Mouse (Mus musculus) olfactory bulb, adult 2 months (tissue): ENCODE measurements around the gene Ptgs1. TPM values are rescaled to one million over a fixed set of nuclear protein-coding genes. Genes with fewer than 3 reads are reported as not detected.
A peak's percentile ranks its signal among the peaks of the same experiment; 100 is the strongest.

ENCODE experiments used
- H3K27ac ChIP-seq: fragments of 200-500 bp; 2 replicates; pipeline ENCODE4 v1.5.1; 2012; ENCODE audit warnings: low read depth, low read length; ENCODE audit not compliant: insufficient read depth
- H3K4me1 ChIP-seq: fragments of 200-500 bp; 2 replicates; pipeline ENCODE4 v1.6.1; 2012; ENCODE audit warnings: low read length; ENCODE audit not compliant: control insufficient read depth, insufficient read depth
- H3K4me3 ChIP-seq: fragments of 200-500 bp; 2 replicates; pipeline ENCODE4 v1.5.1; 2012; ENCODE audit warnings: mild to moderate bottlenecking, low read depth, low read length, moderate library complexity; ENCODE audit not compliant: insufficient read depth
- CTCF ChIP-seq: fragments of 200-500 bp; IDR thresholded peaks from 2 replicates; pipeline ENCODE4 v1.5.1; 2012; ENCODE audit warnings: low read depth, mild to moderate bottlenecking, low read length, moderate library complexity; ENCODE audit not compliant: insufficient read depth
- POLR2A ChIP-seq: fragments of 200-500 bp; IDR thresholded peaks from 2 replicates; pipeline ENCODE4 v1.6.1; 2012; ENCODE audit warnings: mild to moderate bottlenecking, low read depth, low read length, moderate library complexity; ENCODE audit not compliant: insufficient read depth
- WGBS: fragments of 180-500 bp; shearing (Covaris S2); methylation state at CpG from one replicate; pipeline ENCODE4 v1.1.7; 2018; 5-methylcytosine and 5-hydroxymethylcytosine counted together
- polyA plus RNA-seq: library from polyadenylated mRNA; stranded (reverse); fragments of >200 nt; gene quantifications from 2 replicates; pipeline ENCODE4 v1.2.4, GENCODE M21; 2012; ENCODE audit warnings: low replicate concordance; ENCODE audit not compliant: missing spikeins, insufficient read depth, insufficient read length

Ptgs1 gene
- polyA plus RNA-seq, 1 experiment = not detected

GRCm38 (mm10) chr2:36197919-36198881 is 32.0 kb upstream of the Ptgs1 start:
- Histone ChIP-seq H3K27ac (peak overlapping the region; percentile 83), H3K4me3 (peak overlapping the region; percentile 23), H3K4me1 (peaks cover 24% of the 10 kb centered on the region)
- TF ChIP-seq POLR2A (no peak), CTCF (no peak)
- WGBS = 14% methylated on average over 20 of the region's 20 CpGs

GRCm38 (mm10) chr2:36198882-36199262 is 31.4 kb upstream of the Ptgs1 start:
- Histone ChIP-seq H3K27ac (peak overlapping the region; percentile 83), H3K4me1 (peaks cover 28% of the 10 kb centered on the region), H3K4me3 (no peak overlapping the region)
- whole genome bisulfite sequencing = 32% methylated on average over 3 of the region's 3 CpGs
- TF ChIP-seq CTCF (no peak), POLR2A (no peak)

- no peak overlapping the region for H3K4me3 ChIP-seq
- TF ChIP-seq CTCF = no peak
- TF ChIP-seq POLR2A = no peak
- 93% methylated on average over 2 of the region's 2 CpGs for WGBS
- H3K27ac ChIP-seq = no peak overlapping the region
- H3K4me1 ChIP-seq = peaks cover 28% of the 10 kb centered on the region
Measured at GRCm38 (mm10) chr2:36200813-36201212, 29.4 kb upstream of the Ptgs1 start.

DNA sequence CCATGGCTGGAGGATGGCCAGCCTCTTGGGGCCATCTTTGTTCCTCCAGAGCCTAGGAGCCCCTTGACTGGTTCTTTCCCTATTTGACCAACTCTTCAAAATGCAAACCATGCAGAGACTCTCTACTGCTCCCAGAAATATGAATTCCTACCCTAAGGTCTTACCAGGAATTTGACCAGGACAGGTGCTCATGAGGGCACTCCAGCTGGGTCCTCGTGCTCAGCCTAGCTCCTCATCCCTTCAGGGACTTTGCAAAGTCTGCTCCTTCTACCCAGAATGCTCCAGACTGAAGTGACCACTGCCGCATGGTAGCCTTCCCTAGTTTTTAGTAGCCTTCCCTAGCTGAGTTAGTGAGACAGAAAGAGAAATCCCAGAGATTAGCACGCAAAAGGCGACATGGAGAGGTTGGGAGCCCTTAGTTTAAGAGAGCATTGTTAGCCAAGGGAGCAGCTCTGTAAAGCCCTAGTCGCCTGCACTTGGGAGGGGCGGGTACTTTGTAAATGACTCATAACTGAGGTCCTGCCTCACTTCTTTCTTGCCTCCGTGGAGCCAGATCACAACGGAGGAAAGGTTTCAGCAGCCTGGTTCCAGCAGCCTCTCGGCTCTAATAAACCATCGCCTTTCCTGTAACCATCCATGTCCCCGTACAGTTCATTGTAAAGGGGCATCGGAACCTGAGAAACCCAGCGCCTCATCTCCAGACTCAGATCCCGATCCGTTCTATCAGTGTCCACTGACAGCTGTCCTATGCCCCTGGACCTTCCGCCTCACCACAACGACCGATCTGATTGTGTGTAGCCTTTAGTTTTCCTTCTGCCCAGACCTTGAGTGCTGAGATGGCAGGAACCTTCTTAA is 28.2 kb upstream of the Ptgs1 start:
- H3K4me3 ChIP-seq = no peak overlapping the region
- peaks cover 28% of the 10 kb centered on the region for H3K4me1 ChIP-seq
- H3K27ac ChIP-seq = no peak overlapping the region
- TF ChIP-seq POLR2A (no peak), CTCF (no peak)
- 26% methylated on average over 18 of the region's 18 CpGs for WGBS

GRCm38 (mm10) chr2:36202611-36202880 is 27.7 kb upstream of the Ptgs1 start:
- Histone ChIP-seq H3K27ac (no peak overlapping the region), H3K4me3 (no peak overlapping the region), H3K4me1 (peaks cover 28% of the 10 kb centered on the region)
- TF ChIP-seq POLR2A (no peak), CTCF (no peak)
- 29% methylated on average over 5 of the region's 5 CpGs for WGBS

DNA sequence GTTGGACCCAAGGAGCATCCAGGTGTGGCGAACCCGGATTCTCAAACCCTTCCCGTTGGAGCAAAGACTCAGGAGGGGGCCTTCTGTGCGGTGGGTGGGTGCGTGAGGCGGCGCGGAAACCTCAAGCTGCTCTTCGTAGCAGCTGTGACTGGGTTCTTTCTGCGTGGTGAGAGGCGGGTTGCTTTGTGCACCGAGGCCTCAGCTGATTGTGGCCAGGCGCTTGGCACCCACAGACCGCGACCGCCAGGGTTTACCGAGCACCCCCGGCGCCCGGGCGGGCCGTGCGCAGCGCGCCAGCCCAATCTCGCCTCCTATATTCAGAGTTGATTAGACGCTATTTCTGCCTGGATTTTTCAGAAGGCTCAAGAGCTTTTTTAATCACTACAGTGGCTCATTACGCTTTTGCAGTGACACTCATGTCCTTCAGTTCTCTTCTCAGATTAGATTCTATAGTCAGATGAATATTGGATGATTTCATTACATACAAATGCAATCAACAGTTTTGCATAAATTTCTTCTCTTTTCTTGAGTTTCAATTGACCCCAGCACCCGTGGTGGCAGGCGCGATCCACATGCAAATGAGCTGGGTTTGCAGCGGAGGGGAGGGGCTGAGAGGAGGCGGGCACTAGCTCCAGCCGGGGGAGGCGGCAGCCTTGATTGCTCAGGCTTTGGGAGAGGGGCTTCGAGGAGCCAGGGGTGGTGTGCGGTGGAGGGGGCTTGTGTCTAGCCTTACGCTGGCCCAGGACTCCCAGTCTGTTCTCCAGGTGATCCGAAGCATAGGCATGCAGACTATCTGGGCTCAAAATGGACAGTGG is 27.0 kb upstream of the Ptgs1 start:
- H3K4me1 ChIP-seq = peaks cover 23% of the 10 kb centered on the region
- no peak overlapping the region for H3K27ac ChIP-seq
- TF ChIP-seq CTCF (no peak), POLR2A (no peak)
- H3K4me3 ChIP-seq = peak overlapping the region; percentile 39
- 2% methylated on average over 39 of the region's 39 CpGs for WGBS

GRCm38 (mm10) chr2:36204595-36204994 is 25.6 kb upstream of the Ptgs1 start:
- Histone ChIP-seq H3K4me1 (peaks cover 16% of the 10 kb centered on the region), H3K27ac (no peak overlapping the region), H3K4me3 (no peak overlapping the region)
- TF ChIP-seq POLR2A = no peak
- 84% methylated on average over 4 of the region's 4 CpGs for WGBS

GRCm38 (mm10) chr2:36207071-36207470 is 23.2 kb upstream of the Ptgs1 start:
- H3K4me1 ChIP-seq = peaks cover 15% of the 10 kb centered on the region

More at GRCm38 (mm10) chr2:36207071-36207470, 23.2 kb upstream of the Ptgs1 start:
- Histone ChIP-seq H3K27ac (no peak overlapping the region), H3K4me3 (no peak overlapping the region)
- 85% methylated on average over 11 of the region's 11 CpGs for WGBS
- no peak for TF ChIP-seq POLR2A
- TF ChIP-seq CTCF = no peak
